Mouse (Mus musculus) heart, adult 2 months (tissue): Measurements from ENCODE around the gene Il15.

ENCODE experiments used
- CTCF ChIP-seq: fragments of 200-600 bp; IDR thresholded peaks from 2 replicates; pipeline ENCODE4 v1.8.1; 2022; ENCODE audit warnings: antibody characterized with exemption, mild to moderate bottlenecking, moderate library complexity
- EP300 ChIP-seq: fragments of 200-500 bp; IDR thresholded peaks from 2 replicates; pipeline ENCODE4 v1.6.1; 2011; ENCODE audit warnings: low read depth, low read length, control low read depth; ENCODE audit not compliant: insufficient read depth

DNA sequence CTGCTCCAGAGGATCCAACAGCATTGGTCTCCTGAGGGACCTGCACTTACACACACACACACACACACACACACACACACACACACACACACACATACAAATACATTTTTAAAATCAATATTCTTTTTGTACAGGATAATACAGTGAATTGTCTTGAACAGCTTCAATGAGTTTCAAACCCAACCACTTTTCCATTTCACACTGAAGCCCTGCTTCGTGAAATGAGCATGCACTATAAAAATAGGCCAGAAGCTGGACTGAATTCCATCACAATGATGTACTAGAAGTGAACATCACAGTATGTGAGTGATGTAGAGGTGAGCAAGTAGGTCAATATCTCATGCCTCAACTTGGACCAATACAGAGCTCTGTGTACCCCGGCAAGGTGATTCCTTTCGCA is 1.0 kb upstream of the Il15 start:
- TF ChIP-seq CTCF: no peak
- TF ChIP-seq EP300: no peak
